Mouse (Mus musculus): ENCODE data around the gene Ap1g1. TPM values are rescaled to one million over a fixed set of nuclear protein-coding genes. Genes with fewer than 3 reads are reported as not detected.

The Ap1g1 gene
- polyA plus RNA-seq, 1 experiment: 0.16 TPM

DNA sequence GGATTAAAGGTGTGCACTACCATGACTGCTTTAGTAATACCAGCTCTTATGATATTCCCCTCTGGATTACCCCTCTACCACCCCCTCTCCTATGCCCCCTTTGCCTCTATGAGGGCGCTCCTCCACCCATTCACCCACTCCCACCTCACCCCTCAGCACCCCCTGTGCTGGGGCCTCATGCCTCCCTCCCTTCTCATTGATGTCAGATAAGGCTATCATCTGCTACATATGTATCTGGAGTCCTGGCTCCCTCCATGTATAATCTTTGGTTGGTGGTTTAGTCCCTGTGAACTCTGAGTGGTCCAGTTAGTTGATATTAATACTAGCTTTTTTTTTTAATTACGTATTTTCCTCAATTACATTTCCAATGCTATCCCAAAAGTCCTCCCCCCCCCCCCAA is 61.5 kb downstream of the Ap1g1 start:
- TF ChIP-seq TAL1 (IDR thresholded peaks at IDR 0.05; ENCODE audit: low read length): no peak
- no peak for TF ChIP-seq GATA1 (IDR thresholded peaks at IDR 0.05; ENCODE audit: low read length)
- Histone ChIP-seq H3K4me1 (ENCODE audit: control insufficient read depth) (peaks cover 24% of the 10 kb centered on the region), H3K4me3 (replicated peaks) (no peak overlapping the region), H3K36me3 (ENCODE audit: control insufficient read depth) (peaks cover 66% of the 10 kb centered on the region), H3K27me3 (ENCODE audit: control insufficient read depth) (no peaks in the 10 kb centered on the region), H3K9me3 (ENCODE audit: control insufficient read depth, low read length) (no peaks in the 10 kb centered on the region)

- Histone ChIP-seq H3K27me3 (ENCODE audit: control insufficient read depth) (no peaks in the 10 kb centered on the region), H3K4me3 (replicated peaks) (no peak overlapping the region), H3K4me1 (ENCODE audit: control insufficient read depth) (peaks cover 29% of the 10 kb centered on the region), H3K36me3 (ENCODE audit: control insufficient read depth) (peaks cover 78% of the 10 kb centered on the region), H3K9me3 (ENCODE audit: control insufficient read depth, low read length) (no peaks in the 10 kb centered on the region)
- TF ChIP-seq TAL1 (IDR thresholded peaks at IDR 0.05; ENCODE audit: low read length) (no peak), GATA1 (IDR thresholded peaks at IDR 0.05; ENCODE audit: low read length) (no peak)
These were observed 64.1 kb downstream of the Ap1g1 start for GRCm38 (mm10) chr8:109842468-109842867.

DNA sequence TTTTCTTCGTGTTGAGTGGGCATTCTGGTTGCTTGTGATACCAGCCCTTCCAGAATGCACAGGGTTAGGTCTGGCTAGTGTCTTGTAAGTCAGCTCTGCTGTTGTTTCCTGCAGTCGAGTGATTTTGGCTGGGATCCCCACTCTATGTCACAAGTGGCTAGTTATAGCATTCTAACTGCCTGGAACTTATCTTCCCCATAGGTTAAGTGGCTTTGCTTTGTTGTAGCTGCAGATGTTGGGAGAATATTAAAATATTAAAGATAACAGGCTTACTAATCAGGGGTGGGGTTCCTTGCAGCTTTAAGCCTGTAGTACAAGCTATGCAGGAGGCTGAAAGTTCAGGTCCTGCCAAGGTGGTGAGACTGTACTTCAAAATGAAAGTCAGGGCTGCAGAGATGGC is 69.5 kb downstream of the Ap1g1 start:
- no peak for TF ChIP-seq GATA1 (IDR thresholded peaks at IDR 0.05; ENCODE audit: low read length)
- TF ChIP-seq TAL1 (IDR thresholded peaks at IDR 0.05; ENCODE audit: low read length): no peak
- H3K9me3 ChIP-seq (ENCODE audit: control insufficient read depth, low read length): no peaks in the 10 kb centered on the region
- H3K27me3 ChIP-seq (ENCODE audit: control insufficient read depth): no peaks in the 10 kb centered on the region
- no peak overlapping the region for H3K4me3 ChIP-seq (replicated peaks)
- peaks cover 97% of the 10 kb centered on the region for H3K36me3 ChIP-seq (ENCODE audit: control insufficient read depth)
- H3K4me1 ChIP-seq (ENCODE audit: control insufficient read depth): peaks cover 16% of the 10 kb centered on the region

GRCm38 (mm10) chr8:109848981-109849380 is 70.6 kb downstream of the Ap1g1 start:
- Histone ChIP-seq H3K27me3 (ENCODE audit: control insufficient read depth) (no peaks in the 10 kb centered on the region), H3K9me3 (ENCODE audit: control insufficient read depth, low read length) (no peaks in the 10 kb centered on the region), H3K36me3 (ENCODE audit: control insufficient read depth) (peaks cover 97% of the 10 kb centered on the region), H3K4me3 (replicated peaks) (no peak overlapping the region), H3K4me1 (ENCODE audit: control insufficient read depth) (peaks cover 17% of the 10 kb centered on the region)
- TF ChIP-seq GATA1 (IDR thresholded peaks at IDR 0.05; ENCODE audit: low read length): no peak
- no peak for TF ChIP-seq TAL1 (IDR thresholded peaks at IDR 0.05; ENCODE audit: low read length)

- no peak overlapping the region for H3K4me3 ChIP-seq (replicated peaks)
- peaks cover 97% of the 10 kb centered on the region for H3K36me3 ChIP-seq (ENCODE audit: control insufficient read depth)
These were observed 75.1 kb downstream of the Ap1g1 start for GRCm38 (mm10) chr8:109853423-109853822.

DNA sequence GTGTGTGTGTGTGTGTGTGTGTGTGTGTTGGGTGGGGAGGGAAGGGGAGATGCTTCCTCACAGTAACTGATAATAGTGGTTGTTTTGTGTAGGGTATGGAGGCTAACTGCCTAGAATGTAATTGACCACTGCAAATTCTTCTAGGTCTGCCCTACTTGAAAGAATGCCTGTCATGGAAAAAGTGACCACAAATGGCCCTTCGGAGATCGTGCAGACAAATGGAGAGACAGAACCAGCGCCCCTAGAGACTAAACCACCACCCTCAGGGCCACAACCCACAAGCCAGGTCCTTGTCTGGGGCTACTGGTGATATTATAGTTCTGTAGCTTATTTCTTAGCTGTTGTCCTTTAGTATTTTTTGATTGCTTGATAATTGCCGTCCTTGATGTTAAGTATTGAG is 76.2 kb downstream of the Ap1g1 start:
- H3K27me3 ChIP-seq (ENCODE audit: control insufficient read depth): no peaks in the 10 kb centered on the region
- H3K9me3 ChIP-seq (ENCODE audit: control insufficient read depth, low read length): no peaks in the 10 kb centered on the region
- H3K4me1 ChIP-seq (ENCODE audit: control insufficient read depth): peaks cover 9% of the 10 kb centered on the region
- no peak overlapping the region for H3K4me3 ChIP-seq (replicated peaks)
- TF ChIP-seq GATA1 (IDR thresholded peaks at IDR 0.05; ENCODE audit: low read length) (no peak), TAL1 (IDR thresholded peaks at IDR 0.05; ENCODE audit: low read length) (no peak)
- H3K36me3 ChIP-seq (ENCODE audit: control insufficient read depth): peaks cover 97% of the 10 kb centered on the region

More at GRCm38 (mm10) chr8:109853423-109853822, 75.1 kb downstream of the Ap1g1 start:
- no peaks in the 10 kb centered on the region for H3K27me3 ChIP-seq (ENCODE audit: control insufficient read depth)
- no peaks in the 10 kb centered on the region for H3K9me3 ChIP-seq (ENCODE audit: control insufficient read depth, low read length)
- no peak for TF ChIP-seq TAL1 (IDR thresholded peaks at IDR 0.05; ENCODE audit: low read length)
- no peak for TF ChIP-seq GATA1 (IDR thresholded peaks at IDR 0.05; ENCODE audit: low read length)
- peaks cover 11% of the 10 kb centered on the region for H3K4me1 ChIP-seq (ENCODE audit: control insufficient read depth)

GRCm38 (mm10) chr8:109855451-109855850 is 77.1 kb downstream of the Ap1g1 start:
- peaks cover 97% of the 10 kb centered on the region for H3K36me3 ChIP-seq (ENCODE audit: control insufficient read depth)
- TF ChIP-seq TAL1 (IDR thresholded peaks at IDR 0.05; ENCODE audit: low read length) (no peak), GATA1 (IDR thresholded peaks at IDR 0.05; ENCODE audit: low read length) (no peak)
- H3K27me3 ChIP-seq (ENCODE audit: control insufficient read depth): no peaks in the 10 kb centered on the region
- H3K9me3 ChIP-seq (ENCODE audit: control insufficient read depth, low read length): no peaks in the 10 kb centered on the region
- peaks cover 11% of the 10 kb centered on the region for H3K4me1 ChIP-seq (ENCODE audit: control insufficient read depth)
- H3K4me3 ChIP-seq (replicated peaks): no peak overlapping the region

GRCm38 (mm10) chr8:109863398-109863797 is 85.0 kb downstream of the Ap1g1 start:
- no peaks in the 10 kb centered on the region for H3K27me3 ChIP-seq (ENCODE audit: control insufficient read depth)
- no peaks in the 10 kb centered on the region for H3K9me3 ChIP-seq (ENCODE audit: control insufficient read depth, low read length)
- H3K4me3 ChIP-seq (replicated peaks): peak overlapping the region; percentile 40
- TF ChIP-seq TAL1 (IDR thresholded peaks at IDR 0.05; ENCODE audit: low read length) (no peak), GATA1 (IDR thresholded peaks at IDR 0.05; ENCODE audit: low read length) (no peak)
- H3K4me1 ChIP-seq (ENCODE audit: control insufficient read depth): peaks cover 73% of the 10 kb centered on the region
- H3K36me3 ChIP-seq (ENCODE audit: control insufficient read depth): peaks cover 80% of the 10 kb centered on the region

GRCm38 (mm10) chr8:109864798-109865197 is 86.4 kb downstream of the Ap1g1 start:
- peaks cover 70% of the 10 kb centered on the region for H3K36me3 ChIP-seq (ENCODE audit: control insufficient read depth)
- H3K4me1 ChIP-seq (ENCODE audit: control insufficient read depth): peaks cover 82% of the 10 kb centered on the region
- H3K9me3 ChIP-seq (ENCODE audit: control insufficient read depth, low read length): no peaks in the 10 kb centered on the region
- H3K4me3 ChIP-seq (replicated peaks): peak overlapping the region; percentile 99
- no peaks in the 10 kb centered on the region for H3K27me3 ChIP-seq (ENCODE audit: control insufficient read depth)
- TF ChIP-seq GATA1 (IDR thresholded peaks at IDR 0.05; ENCODE audit: low read length) (peak; percentile 90), TAL1 (IDR thresholded peaks at IDR 0.05; ENCODE audit: low read length) (peak; percentile 92)

- TF ChIP-seq TAL1 (IDR thresholded peaks at IDR 0.05; ENCODE audit: low read length): no peak
- TF ChIP-seq GATA1 (IDR thresholded peaks at IDR 0.05; ENCODE audit: low read length): no peak
- H3K4me3 ChIP-seq (replicated peaks): peak overlapping the region; percentile 99
These were observed 87.2 kb downstream of the Ap1g1 start for GRCm38 (mm10) chr8:109865536-109865935.

More at GRCm38 (mm10) chr8:109865536-109865935, 87.2 kb downstream of the Ap1g1 start:
- Histone ChIP-seq H3K36me3 (ENCODE audit: control insufficient read depth) (peaks cover 70% of the 10 kb centered on the region), H3K27me3 (ENCODE audit: control insufficient read depth) (no peaks in the 10 kb centered on the region), H3K9me3 (ENCODE audit: control insufficient read depth, low read length) (no peaks in the 10 kb centered on the region), H3K4me1 (ENCODE audit: control insufficient read depth) (peaks cover 87% of the 10 kb centered on the region)

Data from erythroblast, embryonic 14.5 days (primary cell).